Mouse (Mus musculus): ENCODE results near the gene Kank2. TPM values are rescaled to one million over a fixed set of nuclear protein-coding genes. Genes with fewer than 3 reads are reported as not detected.

The Kank2 gene
- polyA plus RNA-seq, 1 experiment from 2014 or later: 6.4 TPM

- Histone ChIP-seq H3K4me3 (ENCODE audit: low read depth, low read length) (no peak overlapping the region), H3K9me3 (ENCODE audit: control insufficient read depth) (no peaks in the 10 kb centered on the region), H3K27ac (ENCODE audit: low read depth, low read length) (peak overlapping the region; percentile 78), H3K36me3 (ENCODE audit: control insufficient read depth, insufficient read depth) (peaks cover 64% of the 10 kb centered on the region), H3K4me2 (replicated peaks; ENCODE audit: low read depth) (peak overlapping the region; percentile 21; the same call in 1 of the 2 replicates), H3K4me1 (replicated peaks; ENCODE audit: control insufficient read depth, insufficient read depth, low read length) (peaks cover 13% of the 10 kb centered on the region), H3K27me3 (replicated peaks; ENCODE audit: control insufficient read depth, insufficient read depth, low read length) (no peaks in the 10 kb centered on the region), H3K9ac (ENCODE audit: low read depth, low read length) (no peak overlapping the region)
- 71% methylated on average over 17 of the region's 17 CpGs for WGBS
- no peak for ATAC-seq
- TF ChIP-seq CTCF (IDR thresholded peaks at IDR 0.05; ENCODE audit: low read depth): no peak
Observed at GRCm38 (mm10) chr9:21733446-21733845, 65.1 kb downstream of the Kank2 start.

DNA sequence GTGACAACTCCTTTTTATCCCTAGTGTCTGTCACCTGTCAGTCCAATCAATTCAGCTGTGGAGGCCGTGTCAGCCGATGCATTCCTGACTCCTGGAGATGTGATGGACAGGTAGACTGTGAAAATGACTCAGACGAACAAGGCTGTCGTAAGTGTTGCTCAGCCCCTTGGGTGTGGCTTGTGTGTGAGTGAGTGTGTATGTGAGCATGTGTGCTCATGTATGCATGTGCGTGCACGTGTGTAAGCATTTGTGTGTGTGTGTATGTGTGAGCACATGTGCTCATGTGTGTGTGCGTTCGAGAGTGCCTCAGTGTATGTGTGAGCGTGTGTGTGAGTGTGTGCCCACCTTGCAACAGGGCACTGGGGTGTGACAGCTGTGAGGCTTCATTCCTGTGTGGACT lies 66.3 kb downstream of the Kank2 start:
- WGBS: 70% methylated on average over 9 of the region's 9 CpGs
- no peak for ATAC-seq
- Histone ChIP-seq H3K9me3 (ENCODE audit: control insufficient read depth) (no peaks in the 10 kb centered on the region), H3K4me1 (replicated peaks; ENCODE audit: control insufficient read depth, insufficient read depth, low read length) (peaks cover 13% of the 10 kb centered on the region), H3K9ac (ENCODE audit: low read depth, low read length) (no peak overlapping the region), H3K27me3 (replicated peaks; ENCODE audit: control insufficient read depth, insufficient read depth, low read length) (no peaks in the 10 kb centered on the region), H3K36me3 (ENCODE audit: control insufficient read depth, insufficient read depth) (peaks cover 53% of the 10 kb centered on the region), H3K4me3 (ENCODE audit: low read depth, low read length) (no peak overlapping the region), H3K4me2 (replicated peaks; ENCODE audit: low read depth) (no peak overlapping the region), H3K27ac (ENCODE audit: low read depth, low read length) (peak overlapping the region; percentile 46; the same call in 1 of the 2 replicates)
- TF ChIP-seq CTCF (IDR thresholded peaks at IDR 0.05; ENCODE audit: low read depth): no peak

GRCm38 (mm10) chr9:21729264-21729663 lies 69.3 kb downstream of the Kank2 start:
- H3K4me2 ChIP-seq (replicated peaks; ENCODE audit: low read depth): 0 out of 2 replicates have a peak overlapping the region, but pooled peaks have one; percentile 13
- H3K27ac ChIP-seq (ENCODE audit: low read depth, low read length): peak overlapping the region; percentile 58
- no peaks in the 10 kb centered on the region for H3K27me3 ChIP-seq (replicated peaks; ENCODE audit: control insufficient read depth, insufficient read depth, low read length)
- no peaks in the 10 kb centered on the region for H3K9me3 ChIP-seq (ENCODE audit: control insufficient read depth)
- peaks cover 9% of the 10 kb centered on the region for H3K4me1 ChIP-seq (replicated peaks; ENCODE audit: control insufficient read depth, insufficient read depth, low read length)
- peak; percentile 46 for ATAC-seq
- H3K9ac ChIP-seq (ENCODE audit: low read depth, low read length): no peak overlapping the region
- H3K4me3 ChIP-seq (ENCODE audit: low read depth, low read length): no peak overlapping the region
- H3K36me3 ChIP-seq (ENCODE audit: control insufficient read depth, insufficient read depth): peaks cover 27% of the 10 kb centered on the region
- TF ChIP-seq CTCF (IDR thresholded peaks at IDR 0.05; ENCODE audit: low read depth): no peak
- WGBS: 31% methylated on average over 7 of the region's 7 CpGs

DNA sequence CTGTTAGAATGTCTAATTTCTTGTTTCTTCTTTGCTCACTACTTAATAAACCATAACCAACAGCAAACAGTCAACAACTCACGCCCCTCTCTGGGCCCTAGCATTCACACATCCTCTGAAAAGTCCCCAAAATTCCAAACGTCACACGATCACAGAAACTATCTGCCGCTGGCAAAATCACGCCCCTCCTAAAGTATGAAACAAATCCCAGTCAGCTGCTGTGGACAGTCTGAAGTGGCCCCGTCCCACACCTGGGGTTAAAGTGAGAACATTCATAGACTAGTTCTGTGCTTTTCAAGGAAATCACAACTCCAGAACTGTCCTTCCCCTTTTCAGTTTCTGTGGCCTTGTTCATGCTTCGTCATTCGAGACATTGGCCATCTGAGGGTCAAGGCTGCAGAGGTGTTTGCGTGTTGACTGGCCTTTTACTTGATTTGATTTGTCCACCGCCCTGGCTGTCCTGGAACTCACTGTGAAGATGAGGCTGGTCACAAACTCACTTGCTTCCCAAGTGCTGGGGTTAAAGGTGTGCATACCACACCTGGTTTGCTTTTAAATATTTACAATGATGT lies 70.2 kb downstream of the Kank2 start:
- WGBS: 64% methylated on average over 10 of the region's 10 CpGs
- no peak for TF ChIP-seq CTCF (IDR thresholded peaks at IDR 0.05; ENCODE audit: low read depth)
- Histone ChIP-seq H3K4me3 (ENCODE audit: low read depth, low read length) (no peak overlapping the region), H3K27me3 (replicated peaks; ENCODE audit: control insufficient read depth, insufficient read depth, low read length) (no peaks in the 10 kb centered on the region), H3K27ac (ENCODE audit: low read depth, low read length) (peak overlapping the region; percentile 58), H3K4me1 (replicated peaks; ENCODE audit: control insufficient read depth, insufficient read depth, low read length) (peaks cover 9% of the 10 kb centered on the region), H3K9me3 (ENCODE audit: control insufficient read depth) (no peaks in the 10 kb centered on the region), H3K36me3 (ENCODE audit: control insufficient read depth, insufficient read depth) (peaks cover 18% of the 10 kb centered on the region), H3K4me2 (replicated peaks; ENCODE audit: low read depth) (0 out of 2 replicates have a peak overlapping the region, but pooled peaks have one; percentile 13), H3K9ac (ENCODE audit: low read depth, low read length) (no peak overlapping the region)
- ATAC-seq: no peak

- Histone ChIP-seq H3K27ac (ENCODE audit: low read depth, low read length) (peak overlapping the region; percentile 60; the same call in 1 of the 2 replicates), H3K4me3 (ENCODE audit: low read depth, low read length) (peak overlapping the region; percentile 79), H3K4me2 (replicated peaks; ENCODE audit: low read depth) (peak overlapping the region; percentile 77)
Observed at GRCm38 (mm10) chr9:21726218-21726975, 72.1 kb downstream of the Kank2 start.

More at GRCm38 (mm10) chr9:21726218-21726975, 72.1 kb downstream of the Kank2 start:
- no peaks in the 10 kb centered on the region for H3K9me3 ChIP-seq (ENCODE audit: control insufficient read depth)
- ATAC-seq: no peak
- peaks cover 9% of the 10 kb centered on the region for H3K4me1 ChIP-seq (replicated peaks; ENCODE audit: control insufficient read depth, insufficient read depth, low read length)
- no peak for TF ChIP-seq CTCF (IDR thresholded peaks at IDR 0.05; ENCODE audit: low read depth)
- H3K36me3 ChIP-seq (ENCODE audit: control insufficient read depth, insufficient read depth): no peaks in the 10 kb centered on the region; the same call in none of the 2 replicates
- peak overlapping the region; percentile 51; the same call in 1 of the 2 replicates for H3K9ac ChIP-seq (ENCODE audit: low read depth, low read length)
- WGBS: 36% methylated on average over 14 of the region's 14 CpGs
- H3K27me3 ChIP-seq (replicated peaks; ENCODE audit: control insufficient read depth, insufficient read depth, low read length): no peaks in the 10 kb centered on the region
